Mouse (Mus musculus): ENCODE measurements at regions not wholly inside any gene's neighbourhood (a gene's known extent, or its start where the extent isn't known, plus 50 kb on each side); places are given as distances from the start of the nearest gene placed in this dataset.

DNA sequence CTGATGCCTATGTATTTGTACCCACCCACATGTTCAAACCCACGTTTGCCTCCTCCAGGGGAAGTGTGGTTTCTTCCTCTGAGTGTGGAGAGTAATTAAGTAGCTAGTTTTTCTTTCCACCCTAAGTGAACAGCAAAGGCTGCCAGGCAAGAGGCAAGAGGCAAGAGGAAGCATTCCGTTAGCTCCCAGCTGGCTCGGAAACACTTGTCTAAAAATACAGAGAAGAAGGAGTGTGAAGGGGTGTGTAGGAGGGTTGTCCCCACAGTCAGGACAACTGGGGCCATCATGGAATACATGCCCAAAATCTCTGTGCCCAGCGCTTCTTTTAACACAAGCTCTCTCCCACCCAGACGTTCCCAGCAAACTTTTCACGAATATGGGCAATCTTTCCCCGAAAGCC lies 225.4 kb upstream of the 4930535I16Rik start:
- Histone ChIP-seq H3K4me3 (ENCODE audit: low read depth, low read length) (no peak overlapping the region), H3K4me2 (ENCODE audit: low read depth, low read length) (no peak overlapping the region), H3K27ac (ENCODE audit: low read depth, low read length) (no peak overlapping the region), H3K9me3 (ENCODE audit: control insufficient read depth, low read length) (no peaks in the 10 kb centered on the region), H3K4me1 (ENCODE audit: control insufficient read depth, insufficient read depth, low read length) (0 out of 2 replicates have a peak, but pooled peaks cover 3% of the 10 kb centered on the region), H3K36me3 (ENCODE audit: control insufficient read depth, insufficient read depth, low read length) (no peaks in the 10 kb centered on the region), H3K9ac (replicated peaks; ENCODE audit: low read depth, low read length) (no peak overlapping the region), H3K27me3 (ENCODE audit: control insufficient read depth, insufficient read depth, low read length) (0 out of 2 replicates have a peak, but pooled peaks cover 3% of the 10 kb centered on the region)
- ATAC-seq (ENCODE audit: low read depth): no peak
- WGBS: 57% methylated on average over 7 of the region's 7 CpGs

- Histone ChIP-seq H3K4me3 (ENCODE audit: low read depth, low read length) (no peak overlapping the region), H3K27me3 (ENCODE audit: control insufficient read depth, insufficient read depth, low read length) (0 out of 2 replicates have a peak, but pooled peaks cover 3% of the 10 kb centered on the region), H3K9me3 (ENCODE audit: control insufficient read depth, low read length) (no peaks in the 10 kb centered on the region), H3K4me1 (ENCODE audit: control insufficient read depth, insufficient read depth, low read length) (0 out of 2 replicates have a peak, but pooled peaks cover 3% of the 10 kb centered on the region), H3K9ac (replicated peaks; ENCODE audit: low read depth, low read length) (no peak overlapping the region), H3K27ac (ENCODE audit: low read depth, low read length) (no peak overlapping the region), H3K4me2 (ENCODE audit: low read depth, low read length) (no peak overlapping the region), H3K36me3 (ENCODE audit: control insufficient read depth, insufficient read depth, low read length) (no peaks in the 10 kb centered on the region)
- ATAC-seq (ENCODE audit: low read depth): no peak
- 5% methylated on average over 5 of the region's 5 CpGs for WGBS
Measured at GRCm38 (mm10) chr4:124142083-124142482, 224.3 kb upstream of the 4930535I16Rik start.

GRCm38 (mm10) chr4:124135165-124135470 lies 217.3 kb upstream of the 4930535I16Rik start:
- ATAC-seq (ENCODE audit: low read depth): peak; percentile 56
- H3K36me3 ChIP-seq (ENCODE audit: control insufficient read depth, insufficient read depth, low read length): no peaks in the 10 kb centered on the region
- H3K9ac ChIP-seq (replicated peaks; ENCODE audit: low read depth, low read length): no peak overlapping the region
- no peaks in the 10 kb centered on the region for H3K9me3 ChIP-seq (ENCODE audit: control insufficient read depth, low read length)
- H3K4me1 ChIP-seq (ENCODE audit: control insufficient read depth, insufficient read depth, low read length): 0 out of 2 replicates have a peak, but pooled peaks cover 2% of the 10 kb centered on the region
- H3K4me2 ChIP-seq (ENCODE audit: low read depth, low read length): no peak overlapping the region
- H3K27me3 ChIP-seq (ENCODE audit: control insufficient read depth, insufficient read depth, low read length): no peaks in the 10 kb centered on the region
- H3K4me3 ChIP-seq (ENCODE audit: low read depth, low read length): no peak overlapping the region
- WGBS: 32% methylated on average over 6 of the region's 6 CpGs
- no peak overlapping the region for H3K27ac ChIP-seq (ENCODE audit: low read depth, low read length)

- 19% methylated on average over 6 of the region's 6 CpGs for WGBS
- no peak for ATAC-seq (ENCODE audit: low read depth)
Measured at GRCm38 (mm10) chr4:124134341-124135164, 216.7 kb upstream of the 4930535I16Rik start.

DNA sequence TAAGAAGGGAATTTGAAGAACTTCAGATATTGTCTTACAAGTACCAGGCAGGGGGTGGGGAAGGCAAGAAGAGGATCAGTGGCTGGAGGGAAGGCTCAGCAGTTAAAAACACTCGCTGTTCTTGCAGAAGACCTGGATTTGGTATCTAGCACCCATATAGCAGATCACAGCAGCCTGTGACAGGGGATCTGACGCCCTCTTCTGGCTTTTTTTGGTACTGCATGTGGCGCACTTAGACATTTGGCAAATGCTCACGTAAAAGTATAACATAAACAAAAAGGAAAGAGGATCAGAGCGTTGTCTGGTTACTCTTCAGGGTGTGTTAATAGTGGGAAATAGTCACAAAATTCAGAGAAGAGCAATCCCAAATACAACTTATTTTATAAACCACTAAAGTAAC lies 213.1 kb upstream of the 4930535I16Rik start:
- 76% methylated on average over 5 of the region's 5 CpGs for WGBS
- H3K4me1 ChIP-seq (ENCODE audit: control insufficient read depth, insufficient read depth, low read length): 0 out of 2 replicates have a peak, but pooled peaks cover 2% of the 10 kb centered on the region

More at GRCm38 (mm10) chr4:124134341-124135164, 216.7 kb upstream of the 4930535I16Rik start:
- H3K36me3 ChIP-seq (ENCODE audit: control insufficient read depth, insufficient read depth, low read length): no peaks in the 10 kb centered on the region
- no peaks in the 10 kb centered on the region for H3K27me3 ChIP-seq (ENCODE audit: control insufficient read depth, insufficient read depth, low read length)
- no peak overlapping the region for H3K4me2 ChIP-seq (ENCODE audit: low read depth, low read length)
- no peak overlapping the region for H3K4me3 ChIP-seq (ENCODE audit: low read depth, low read length)
- no peak overlapping the region for H3K9ac ChIP-seq (replicated peaks; ENCODE audit: low read depth, low read length)
- H3K27ac ChIP-seq (ENCODE audit: low read depth, low read length): no peak overlapping the region
- no peaks in the 10 kb centered on the region for H3K9me3 ChIP-seq (ENCODE audit: control insufficient read depth, low read length)
- H3K4me1 ChIP-seq (ENCODE audit: control insufficient read depth, insufficient read depth, low read length): 0 out of 2 replicates have a peak, but pooled peaks cover 2% of the 10 kb centered on the region

DNA sequence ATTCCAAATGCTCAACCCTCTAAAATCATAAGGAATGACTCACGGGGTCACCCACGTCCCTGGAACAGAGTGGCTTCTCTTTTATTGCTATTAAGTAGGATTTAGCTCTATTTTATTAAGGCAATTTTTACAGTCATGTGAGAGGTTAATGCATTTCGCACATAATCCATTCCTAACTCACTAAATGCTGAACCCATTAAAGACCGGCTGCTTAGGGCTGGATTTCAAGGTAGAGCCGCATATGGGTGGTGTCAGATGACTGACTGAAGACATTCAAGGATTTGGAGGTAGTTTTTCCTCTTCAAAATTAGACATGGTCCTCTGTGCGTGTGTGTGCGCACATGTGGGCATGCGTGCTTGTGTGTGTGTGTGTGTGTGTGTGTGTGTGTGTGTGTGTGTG lies 208.4 kb upstream of the 4930535I16Rik start:
- no peak for ATAC-seq (ENCODE audit: low read depth)
- Histone ChIP-seq H3K4me2 (ENCODE audit: low read depth, low read length) (no peak overlapping the region), H3K9me3 (ENCODE audit: control insufficient read depth, low read length) (no peaks in the 10 kb centered on the region)

More for the DNA sequence above, 213.1 kb upstream of the 4930535I16Rik start:
- no peak overlapping the region for H3K4me3 ChIP-seq (ENCODE audit: low read depth, low read length)
- no peak for ATAC-seq (ENCODE audit: low read depth)
- no peaks in the 10 kb centered on the region for H3K9me3 ChIP-seq (ENCODE audit: control insufficient read depth, low read length)
- H3K27ac ChIP-seq (ENCODE audit: low read depth, low read length): no peak overlapping the region
- H3K4me2 ChIP-seq (ENCODE audit: low read depth, low read length): no peak overlapping the region
- H3K27me3 ChIP-seq (ENCODE audit: control insufficient read depth, insufficient read depth, low read length): no peaks in the 10 kb centered on the region
- no peaks in the 10 kb centered on the region for H3K36me3 ChIP-seq (ENCODE audit: control insufficient read depth, insufficient read depth, low read length)
- no peak overlapping the region for H3K9ac ChIP-seq (replicated peaks; ENCODE audit: low read depth, low read length)

DNA sequence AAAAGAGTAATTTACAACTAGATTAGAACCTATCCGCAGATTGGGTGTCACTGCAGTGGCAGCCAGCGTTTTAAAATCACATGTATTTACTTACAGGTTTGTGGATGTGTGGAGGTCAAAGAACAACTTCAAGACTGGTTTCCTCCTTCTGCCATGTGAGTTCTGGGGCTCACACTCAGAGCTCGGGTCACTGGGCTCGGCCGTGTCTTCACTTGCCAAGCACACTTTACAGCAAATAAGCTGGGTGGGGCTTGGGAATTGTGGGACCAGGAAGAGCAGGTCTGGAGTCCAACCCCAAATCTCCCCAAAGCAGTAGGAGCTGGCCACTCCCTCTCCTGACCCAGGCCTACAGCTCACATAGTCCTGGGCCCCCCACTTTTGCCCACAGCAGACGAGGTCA lies 202.5 kb upstream of the 4930535I16Rik start:
- H3K4me1 ChIP-seq (ENCODE audit: control insufficient read depth, insufficient read depth, low read length): no peaks in the 10 kb centered on the region
- no peaks in the 10 kb centered on the region for H3K9me3 ChIP-seq (ENCODE audit: control insufficient read depth, low read length)
- no peak overlapping the region for H3K27ac ChIP-seq (ENCODE audit: low read depth, low read length)
- no peak overlapping the region for H3K9ac ChIP-seq (replicated peaks; ENCODE audit: low read depth, low read length)
- H3K4me3 ChIP-seq (ENCODE audit: low read depth, low read length): no peak overlapping the region
- H3K27me3 ChIP-seq (ENCODE audit: control insufficient read depth, insufficient read depth, low read length): no peaks in the 10 kb centered on the region
- no peak overlapping the region for H3K4me2 ChIP-seq (ENCODE audit: low read depth, low read length)
- ATAC-seq (ENCODE audit: low read depth): no peak
- WGBS: 74% methylated on average over 6 of the region's 6 CpGs
- H3K36me3 ChIP-seq (ENCODE audit: control insufficient read depth, insufficient read depth, low read length): no peaks in the 10 kb centered on the region

More for the DNA sequence above, 208.4 kb upstream of the 4930535I16Rik start:
- Histone ChIP-seq H3K4me1 (ENCODE audit: control insufficient read depth, insufficient read depth, low read length) (no peaks in the 10 kb centered on the region), H3K4me3 (ENCODE audit: low read depth, low read length) (no peak overlapping the region), H3K27me3 (ENCODE audit: control insufficient read depth, insufficient read depth, low read length) (no peaks in the 10 kb centered on the region), H3K27ac (ENCODE audit: low read depth, low read length) (no peak overlapping the region), H3K9ac (replicated peaks; ENCODE audit: low read depth, low read length) (no peak overlapping the region), H3K36me3 (ENCODE audit: control insufficient read depth, insufficient read depth, low read length) (no peaks in the 10 kb centered on the region)
- WGBS: 86% methylated on average over 8 of the region's 8 CpGs

DNA sequence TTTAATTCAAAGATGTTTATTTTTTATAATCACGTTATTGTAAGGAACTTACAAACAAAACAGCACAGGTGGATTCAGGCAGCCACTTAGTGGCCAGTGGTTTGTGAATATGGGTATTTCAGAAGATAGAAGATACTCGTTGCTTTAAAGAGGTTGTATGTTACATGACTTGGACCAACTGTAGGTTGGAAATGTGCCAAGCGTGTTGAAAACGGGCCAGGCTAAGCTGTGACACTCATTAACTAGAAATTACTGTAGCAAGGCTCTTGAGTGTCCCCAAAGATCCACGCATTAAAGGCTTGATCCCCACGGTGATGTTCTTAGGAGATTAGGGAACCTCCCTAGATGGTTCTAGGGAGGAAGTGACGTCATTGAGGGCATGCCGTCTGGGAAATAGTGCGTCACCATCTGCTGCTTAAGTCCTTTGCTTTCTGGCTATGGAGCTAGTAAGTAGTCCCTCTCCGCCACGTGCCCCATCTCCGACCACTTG lies 196.1 kb upstream of the 4930535I16Rik start:
- no peak overlapping the region for H3K4me2 ChIP-seq (ENCODE audit: low read depth, low read length)
- no peak for ATAC-seq (ENCODE audit: low read depth)

GRCm38 (mm10) chr4:124110705-124111104 lies 192.9 kb upstream of the 4930535I16Rik start:
- 65% methylated on average over 8 of the region's 8 CpGs for WGBS
- Histone ChIP-seq H3K9me3 (ENCODE audit: control insufficient read depth, low read length) (no peaks in the 10 kb centered on the region), H3K4me2 (ENCODE audit: low read depth, low read length) (no peak overlapping the region), H3K9ac (replicated peaks; ENCODE audit: low read depth, low read length) (no peak overlapping the region), H3K27me3 (ENCODE audit: control insufficient read depth, insufficient read depth, low read length) (no peaks in the 10 kb centered on the region), H3K4me1 (ENCODE audit: control insufficient read depth, insufficient read depth, low read length) (no peaks in the 10 kb centered on the region), H3K4me3 (ENCODE audit: low read depth, low read length) (no peak overlapping the region), H3K36me3 (ENCODE audit: control insufficient read depth, insufficient read depth, low read length) (no peaks in the 10 kb centered on the region), H3K27ac (ENCODE audit: low read depth, low read length) (no peak overlapping the region)
- no peak for ATAC-seq (ENCODE audit: low read depth)

More for the DNA sequence above, 196.1 kb upstream of the 4930535I16Rik start:
- no peak overlapping the region for H3K27ac ChIP-seq (ENCODE audit: low read depth, low read length)
- H3K4me1 ChIP-seq (ENCODE audit: control insufficient read depth, insufficient read depth, low read length): no peaks in the 10 kb centered on the region
- H3K9me3 ChIP-seq (ENCODE audit: control insufficient read depth, low read length): no peaks in the 10 kb centered on the region
- WGBS: 80% methylated on average over 12 of the region's 12 CpGs
- no peaks in the 10 kb centered on the region for H3K27me3 ChIP-seq (ENCODE audit: control insufficient read depth, insufficient read depth, low read length)
- H3K9ac ChIP-seq (replicated peaks; ENCODE audit: low read depth, low read length): no peak overlapping the region
- H3K4me3 ChIP-seq (ENCODE audit: low read depth, low read length): no peak overlapping the region
- no peaks in the 10 kb centered on the region for H3K36me3 ChIP-seq (ENCODE audit: control insufficient read depth, insufficient read depth, low read length)

Data from neural tube, embryonic 14.5 days (tissue).